ENCODE assay signal across 9 mouse cellular contexts in genomic region chr5:137028561-137029272, GRCm38 (mm10). TPM values are rescaled to one million over a fixed set of nuclear protein-coding genes. Genes with fewer than 3 reads are reported as not detected.
DNase-seq lines count a peak whose midpoint lies in the region; ATAC-seq and TF ChIP-seq lines count a peak whose summit lies in the region.
"Had no signal": no experiment of that assay in that cellular context is flagged by ENCODE, and none has a peak within 500 bp of the region (broad histone marks: within the 10 kb centered on the region; RNA-seq: fewer than 3 reads in every experiment).

No protein-coding gene starts in this region.

- DNase-seq in kidney, postnatal 0 days (ENCODE audit: low spot score), result no peak
- DNase-seq in kidney, adult 8-10 months, result no peak
- peak; percentile 53 for DNase-seq in brain, adult 2 months (ENCODE audit: low read depth, low spot score)
- no peak for DNase-seq in forebrain, postnatal 0 days
- peak; percentile 81 for DNase-seq in midbrain, postnatal 0 days (ENCODE audit: low spot score)
- no peak for DNase-seq in frontal cortex, adult 2 months (ENCODE audit: extremely low spot score in 1 of 2, low spot score in 1 of 2)
- no peak for DNase-seq in left cerebral cortex, postnatal 25 days (ENCODE audit: low spot score in 2 of 2)
- DNase-seq: lung, postnatal 14 days had no signal

- TF ChIP-seq CTCF in kidney, postnatal 0 days (IDR thresholded peaks at IDR 0.05; ENCODE audit: low read depth), result no peak
- no peak for TF ChIP-seq CTCF in forebrain, postnatal 0 days (IDR thresholded peaks at IDR 0.05; ENCODE audit: low read depth)
- TF ChIP-seq CTCF in midbrain, postnatal 0 days (IDR thresholded peaks at IDR 0.05), result no peak

- ATAC-seq in kidney, postnatal 0 days (replicated peaks; ENCODE audit: low FRiP score, low read depth), result no peak
- no peak for ATAC-seq in forebrain, postnatal 0 days
- ATAC-seq in midbrain, postnatal 0 days (ENCODE audit: low FRiP score), result peak; percentile 28

- no peaks in the 10 kb centered on the region for H3K9me3 ChIP-seq in kidney, postnatal 0 days (replicated peaks; ENCODE audit: low read length)
- H3K9me3 ChIP-seq in forebrain, postnatal 0 days (ENCODE audit: low read length), result no peaks in the 10 kb centered on the region
- no peaks in the 10 kb centered on the region for H3K9me3 ChIP-seq in midbrain, postnatal 0 days (ENCODE audit: low read length)
- H3K9me3 ChIP-seq: heart, embryonic 15.5 days had no signal

- H3K27ac ChIP-seq in kidney, postnatal 0 days, result no peak overlapping the region
- H3K27ac ChIP-seq in forebrain, postnatal 0 days (ENCODE audit: low read depth, low read length), result peak overlapping the region; percentile 78
- H3K27ac ChIP-seq in midbrain, postnatal 0 days (ENCODE audit: low read depth, low read length), result peak overlapping the region; percentile 90
- H3K27ac ChIP-seq: heart, embryonic 15.5 days had no signal

- H3K4me3 ChIP-seq in kidney, postnatal 0 days (replicated peaks; ENCODE audit: low read depth, low read length), result no peak overlapping the region
- H3K4me3 ChIP-seq in forebrain, postnatal 0 days (ENCODE audit: low read depth, low read length), result peak overlapping the region; percentile 53
- H3K4me3 ChIP-seq in midbrain, postnatal 0 days (ENCODE audit: low read depth, low read length), result peak overlapping the region; percentile 58

- H3K36me3 ChIP-seq in kidney, postnatal 0 days (ENCODE audit: insufficient read depth, low read length), result no peaks in the 10 kb centered on the region
- H3K36me3 ChIP-seq in forebrain, postnatal 0 days (ENCODE audit: insufficient read depth), result no peaks in the 10 kb centered on the region
- H3K36me3 ChIP-seq in midbrain, postnatal 0 days (ENCODE audit: insufficient read depth, low read length), result no peaks in the 10 kb centered on the region
- H3K36me3 ChIP-seq: heart, embryonic 15.5 days had no signal

- H3K4me1 ChIP-seq in kidney, postnatal 0 days (replicated peaks; ENCODE audit: insufficient read depth, low read length), result peaks cover 23% of the 10 kb centered on the region
- H3K4me1 ChIP-seq in forebrain, postnatal 0 days (ENCODE audit: insufficient read depth), result no peaks in the 10 kb centered on the region; the same call in 1 of the 2 replicates
- peaks cover 4% of the 10 kb centered on the region; the same call in 1 of the 2 replicates for H3K4me1 ChIP-seq in midbrain, postnatal 0 days (ENCODE audit: insufficient read depth, low read length)

- peak overlapping the region; percentile 47; the same call in 1 of the 2 replicates for H3K4me2 ChIP-seq in kidney, postnatal 0 days (ENCODE audit: low read length)
- peak overlapping the region; percentile 99 for H3K4me2 ChIP-seq in forebrain, postnatal 0 days (ENCODE audit: low read depth)
- peak overlapping the region; percentile 95 for H3K4me2 ChIP-seq in midbrain, postnatal 0 days (ENCODE audit: low read depth, low read length, poor library complexity, severe bottlenecking)

- peaks cover 66% of the 10 kb centered on the region for H3K27me3 ChIP-seq in kidney, postnatal 0 days (ENCODE audit: insufficient read depth, low read length)
- H3K27me3 ChIP-seq in forebrain, postnatal 0 days (ENCODE audit: insufficient read depth, low read length), result peaks cover 42% of the 10 kb centered on the region
- peaks cover 27% of the 10 kb centered on the region for H3K27me3 ChIP-seq in midbrain, postnatal 0 days (ENCODE audit: insufficient read depth, low read length)

- intact Hi-C loops in left cerebral cortex, postnatal 25 days (cut with DNase I), result no loop called here

- H3K9ac ChIP-seq in kidney, postnatal 0 days (ENCODE audit: low read depth, low read length), result no peak overlapping the region
- H3K9ac ChIP-seq in forebrain, postnatal 0 days, result peak overlapping the region; percentile 60
- peak overlapping the region; percentile 74 for H3K9ac ChIP-seq in midbrain, postnatal 0 days (replicated peaks; ENCODE audit: low read length, poor library complexity, severe bottlenecking)
- H3K9ac ChIP-seq: heart, embryonic 15.5 days had no signal

- WGBS in kidney, postnatal 0 days, result 2% methylated on average over 25 of the region's 29 CpGs
- 2% methylated on average over 27 of the region's 29 CpGs for WGBS in forebrain, postnatal 0 days
- WGBS in midbrain, postnatal 0 days, result 4% methylated on average over 24 of the region's 29 CpGs

RNA-seq across cellular contexts. Expression of gene Vgf, which starts 2.5 kb away (rescaled TPM):
- 0.21 and 0.42 TPM in 2 replicates for polyA plus RNA-seq in kidney, postnatal 0 days (2015; fragmentation: Nextera tagmentation; extraction: Ambion mirVana)
- 82.7 and 116 TPM in 2 replicates for total RNA-seq in forebrain, postnatal 0 days (2014; rRNA removed)
- polyA plus RNA-seq in forebrain, postnatal 0 days (2015; fragmentation: Nextera tagmentation; extraction: Ambion mirVana), result 26.7 and 40.0 TPM in 2 replicates
- total RNA-seq in midbrain, postnatal 0 days (2014; rRNA removed), result 103 and 154 TPM in 2 replicates
- 46.8 and 49.1 TPM in 2 replicates for polyA plus RNA-seq in midbrain, postnatal 0 days (2015; fragmentation: Nextera tagmentation; extraction: Ambion mirVana)
- polyA plus RNA-seq in frontal cortex, adult 2 months (2012; rRNA removed), result 123 and 132 TPM in 2 replicates
- total RNA-seq in left cerebral cortex, postnatal 25 days (2021), result 100 to 1,000 TPM; 392 to 396 TPM
- polyA plus RNA-seq: heart, embryonic 15.5 days had no signal

RNA-seq across cellular contexts. Expression of gene Ap1s1, which starts 17.2 kb away (rescaled TPM):
- polyA plus RNA-seq in kidney, postnatal 0 days (2015; fragmentation: Nextera tagmentation; extraction: Ambion mirVana), result 160 and 172 TPM in 2 replicates
- total RNA-seq in forebrain, postnatal 0 days (2014; rRNA removed), result 105 and 144 TPM in 2 replicates
- 335 and 346 TPM in 2 replicates for polyA plus RNA-seq in forebrain, postnatal 0 days (2015; fragmentation: Nextera tagmentation; extraction: Ambion mirVana)
- 139 and 144 TPM in 2 replicates for total RNA-seq in midbrain, postnatal 0 days (2014; rRNA removed)
- polyA plus RNA-seq in midbrain, postnatal 0 days (2015; fragmentation: Nextera tagmentation; extraction: Ambion mirVana), result 308 and 311 TPM in 2 replicates
- 263 and 311 TPM in 2 replicates for polyA plus RNA-seq in frontal cortex, adult 2 months (2012; rRNA removed)
- 100 to 1,000 TPM; 304 to 317 TPM for total RNA-seq in left cerebral cortex, postnatal 25 days (2021)

RNA-seq across cellular contexts. Expression of gene Znhit1, which starts 40.9 kb away (rescaled TPM):
- polyA plus RNA-seq in kidney, postnatal 0 days (2015; fragmentation: Nextera tagmentation; extraction: Ambion mirVana), result 86.5 and 91.1 TPM in 2 replicates
- total RNA-seq in forebrain, postnatal 0 days (2014; rRNA removed), result 66.1 and 96.9 TPM in 2 replicates
- 176 and 201 TPM in 2 replicates for polyA plus RNA-seq in forebrain, postnatal 0 days (2015; fragmentation: Nextera tagmentation; extraction: Ambion mirVana)
- total RNA-seq in midbrain, postnatal 0 days (2014; rRNA removed), result 85.4 and 100 TPM in 2 replicates
- polyA plus RNA-seq in midbrain, postnatal 0 days (2015; fragmentation: Nextera tagmentation; extraction: Ambion mirVana), result 153 and 176 TPM in 2 replicates
- polyA plus RNA-seq in frontal cortex, adult 2 months (2012; rRNA removed), result 88.2 and 106 TPM in 2 replicates
- total RNA-seq in left cerebral cortex, postnatal 25 days (2021), result 10 to 100 TPM; 86.2 to 88.5 TPM

RNA-seq across cellular contexts. Expression of gene Plod3, which starts 41.9 kb away (rescaled TPM):
- polyA plus RNA-seq in kidney, postnatal 0 days (2015; fragmentation: Nextera tagmentation; extraction: Ambion mirVana), result 30.6 and 32.0 TPM in 2 replicates
- total RNA-seq in forebrain, postnatal 0 days (2014; rRNA removed), result 46.6 and 55.2 TPM in 2 replicates
- polyA plus RNA-seq in forebrain, postnatal 0 days (2015; fragmentation: Nextera tagmentation; extraction: Ambion mirVana), result 18.2 and 21.7 TPM in 2 replicates
- total RNA-seq in midbrain, postnatal 0 days (2014; rRNA removed), result 44.5 and 68.1 TPM in 2 replicates
- 26.7 and 29.3 TPM in 2 replicates for polyA plus RNA-seq in midbrain, postnatal 0 days (2015; fragmentation: Nextera tagmentation; extraction: Ambion mirVana)
- 36.3 and 39.0 TPM in 2 replicates for polyA plus RNA-seq in frontal cortex, adult 2 months (2012; rRNA removed)
- total RNA-seq in left cerebral cortex, postnatal 25 days (2021), result 10 to 100 TPM; 33.7 to 38.5 TPM

RNA-seq across cellular contexts. Expression of gene Serpine1, which starts 43.4 kb away (rescaled TPM):
- polyA plus RNA-seq in kidney, postnatal 0 days (2015; fragmentation: Nextera tagmentation; extraction: Ambion mirVana), result 0.05 and 0.13 TPM in 2 replicates
- total RNA-seq in forebrain, postnatal 0 days (2014; rRNA removed), result 1.2 and 3.1 TPM in 2 replicates
- 0.06 and 0.28 TPM in 2 replicates for polyA plus RNA-seq in forebrain, postnatal 0 days (2015; fragmentation: Nextera tagmentation; extraction: Ambion mirVana)
- 3.3 and 3.7 TPM in 2 replicates for total RNA-seq in midbrain, postnatal 0 days (2014; rRNA removed)
- polyA plus RNA-seq in midbrain, postnatal 0 days (2015; fragmentation: Nextera tagmentation; extraction: Ambion mirVana), result 0.06 and 0.30 TPM in 2 replicates
- polyA plus RNA-seq in frontal cortex, adult 2 months (2012; rRNA removed), result 1.9 and 2.5 TPM in 2 replicates
- under 1 TPM; 0.55 to 0.99 TPM for total RNA-seq in left cerebral cortex, postnatal 25 days (2021)

Comparison
In these comparisons a context has a peak if more than half of its experiments do, and no peak if none do; other contexts are left out.
1. DNase-seq: peak in brain, adult 2 months (single experiment) and midbrain, postnatal 0 days (single experiment); none in kidney, postnatal 0 days (single experiment), kidney, adult 8-10 months (0 of 2), forebrain, postnatal 0 days (single experiment), frontal cortex, adult 2 months (0 of 2) and left cerebral cortex, postnatal 25 days (0 of 2).
2. H3K4me2 ChIP-seq: peak in every context shown above with its lines; median percentile 99 in forebrain, postnatal 0 days; 95 in midbrain, postnatal 0 days; 47 in kidney, postnatal 0 days.
3. RNA of gene Vgf, which starts 2.5 kb away (polyA plus RNA-seq): 123 to 132 TPM in frontal cortex, adult 2 months, 46.8 to 49.1 TPM in midbrain, postnatal 0 days and 26.7 to 40.0 TPM in forebrain, postnatal 0 days; 0.21 to 0.42 TPM in kidney, postnatal 0 days; every median in the first group is over 10 times any median in the second.